Comparison of ENCODE assay signal across 10 mouse cellular contexts in the genomic region with DNA sequence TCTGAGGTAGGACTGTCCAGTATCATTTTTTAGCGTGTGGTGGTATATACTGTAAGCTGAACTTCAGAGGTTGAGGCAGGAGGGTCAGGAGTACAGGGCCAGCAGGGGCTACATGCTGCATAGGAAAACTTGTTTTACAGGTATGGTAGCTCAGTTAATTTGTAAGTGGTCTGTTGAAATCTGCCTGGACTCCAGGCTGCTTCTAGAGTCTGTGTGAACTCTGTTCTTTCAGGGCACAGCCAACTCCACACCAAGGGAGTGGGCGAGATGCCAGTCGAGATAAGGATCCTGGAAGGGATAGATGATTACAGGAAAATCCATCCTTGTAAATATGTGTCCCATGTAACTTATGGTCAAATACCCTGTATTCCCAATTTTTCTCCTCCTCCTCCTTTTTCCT. TPM values are rescaled to one million over a fixed set of nuclear protein-coding genes. Genes with fewer than 3 reads are reported as not detected.
DNase-seq lines count a peak whose midpoint lies in the region; ATAC-seq and TF ChIP-seq lines count a peak whose summit lies in the region.
"Had no signal": no experiment of that assay in that cellular context is flagged by ENCODE, and none has a peak within 500 bp of the region (broad histone marks: within the 10 kb centered on the region; RNA-seq: fewer than 3 reads in every experiment).

No protein-coding gene starts in this region.

- 51% methylated on average over 3 of the region's 3 CpGs for WGBS in liver, embryonic 14.5 days (ENCODE audit: insufficient replicate concordance)
- WGBS in liver, embryonic 12.5 days (ENCODE audit: insufficient replicate concordance) = 60% methylated on average over 3 of the region's 3 CpGs
- 54% methylated on average over 3 of the region's 3 CpGs for WGBS in limb, embryonic 14.5 days
- WGBS in stomach, embryonic 15.5 days = 44% methylated on average over 3 of the region's 3 CpGs

- TF ChIP-seq EP300 in liver, embryonic 14.5 days (IDR thresholded peaks at IDR 0.05; ENCODE audit: low read depth) = no peak

- TF ChIP-seq POLR2A in limb, embryonic 14.5 days (IDR thresholded peaks at IDR 0.05; ENCODE audit: borderline replicate concordance, extremely low read depth, insufficient read depth, insufficient read length) = no peak

- H3K27me3 ChIP-seq in liver, embryonic 14.5 days (ENCODE audit: control insufficient read depth, insufficient read depth, low read length) = no peaks in the 10 kb centered on the region
- H3K27me3 ChIP-seq in liver, embryonic 12.5 days (replicated peaks) = no peaks in the 10 kb centered on the region
- no peaks in the 10 kb centered on the region for H3K27me3 ChIP-seq in limb, embryonic 14.5 days (ENCODE audit: control insufficient read depth, insufficient read depth, low read length)
- H3K27me3 ChIP-seq in stomach, embryonic 15.5 days (replicated peaks) = no peaks in the 10 kb centered on the region

- no peak overlapping the region for H3K9ac ChIP-seq in liver, embryonic 14.5 days (replicated peaks)
- no peak overlapping the region for H3K9ac ChIP-seq in liver, embryonic 12.5 days
- H3K9ac ChIP-seq in limb, embryonic 14.5 days (ENCODE audit: low read depth, low read length, severe bottlenecking) = no peak overlapping the region
- H3K9ac ChIP-seq in stomach, embryonic 15.5 days = no peak overlapping the region

- TF ChIP-seq CTCF in liver, embryonic 14.5 days (IDR thresholded peaks at IDR 0.05; ENCODE audit: low read depth) = no peak

- H3K27ac ChIP-seq in liver, embryonic 14.5 days = no peak overlapping the region
- no peak overlapping the region for H3K27ac ChIP-seq in liver, embryonic 12.5 days
- no peak overlapping the region for H3K27ac ChIP-seq in limb, embryonic 14.5 days (replicated peaks; ENCODE audit: low read depth, low read length)
- peak overlapping the region; percentile 57; the same call in 1 of the 2 replicates for H3K27ac ChIP-seq in stomach, embryonic 15.5 days

- peaks cover 0 to 11% of the 10 kb centered on the region in 2 experiments; a peak in 1 of 4 replicates for H3K4me1 ChIP-seq in liver, embryonic 14.5 days (replicated peaks; ENCODE audit: control insufficient read depth in 2 of 2, insufficient read depth in 2 of 2, low read length in 1 of 2)
- no peaks in the 10 kb centered on the region for H3K4me1 ChIP-seq in liver, embryonic 12.5 days
- H3K4me1 ChIP-seq in limb, embryonic 14.5 days (ENCODE audit: control insufficient read depth, insufficient read depth, low read length) = peaks cover 27% of the 10 kb centered on the region
- H3K4me1 ChIP-seq in stomach, embryonic 15.5 days = peaks cover 17% of the 10 kb centered on the region; the same call in 1 of the 2 replicates

- H3K4me3 ChIP-seq in liver, embryonic 14.5 days (ENCODE audit: insufficient read depth in 1 of 2, low read depth in 2 of 2, low read length in 2 of 2) = no peak overlapping the region
- no peak overlapping the region for H3K4me3 ChIP-seq in liver, embryonic 12.5 days
- H3K4me3 ChIP-seq in limb, embryonic 14.5 days (replicated peaks; ENCODE audit: low read length) = no peak overlapping the region
- H3K4me3 ChIP-seq in stomach, embryonic 15.5 days (replicated peaks) = no peak overlapping the region

- DNase-seq in liver, embryonic 14.5 days (ENCODE audit: low read depth in 3 of 3, low spot score in 3 of 3) = no peak
- DNase-seq in kidney, adult 11 months = peak; percentile 37
- DNase-seq in limb, embryonic 14.5 days (ENCODE audit: low spot score) = peak; percentile 33
- no peak for DNase-seq in layer of hippocampus, postnatal 10 days (ENCODE audit: low spot score in 2 of 2)
- DNase-seq in ovary, postnatal 36 days (ENCODE audit: low spot score) = no peak
- DNase-seq in heart, adult 11 months = no peak
- DNase-seq: heart, postnatal 4 days; thymus, adult 2 months had no signal

- H3K9me3 ChIP-seq in liver, embryonic 14.5 days (ENCODE audit: control insufficient read depth, low read length) = no peaks in the 10 kb centered on the region; the same call in 1 of the 2 replicates
- H3K9me3 ChIP-seq in liver, embryonic 12.5 days (replicated peaks) = no peaks in the 10 kb centered on the region
- H3K9me3 ChIP-seq in limb, embryonic 14.5 days (ENCODE audit: control insufficient read depth, low read length) = no peaks in the 10 kb centered on the region
- H3K9me3 ChIP-seq in stomach, embryonic 15.5 days = no peaks in the 10 kb centered on the region

- peak overlapping the region; percentile 55 for H3K4me2 ChIP-seq in liver, embryonic 14.5 days (ENCODE audit: low read depth)
- no peak overlapping the region for H3K4me2 ChIP-seq in liver, embryonic 12.5 days
- H3K4me2 ChIP-seq in limb, embryonic 14.5 days (replicated peaks; ENCODE audit: low read depth, low read length, severe bottlenecking) = peak overlapping the region; percentile 5; the same call in 1 of the 2 replicates
- peak overlapping the region; percentile 76 for H3K4me2 ChIP-seq in stomach, embryonic 15.5 days

- H3K36me3 ChIP-seq in liver, embryonic 14.5 days (replicated peaks; ENCODE audit: control insufficient read depth, insufficient read depth, low read depth) = no peaks in the 10 kb centered on the region
- no peaks in the 10 kb centered on the region for H3K36me3 ChIP-seq in liver, embryonic 12.5 days
- H3K36me3 ChIP-seq in limb, embryonic 14.5 days (ENCODE audit: control insufficient read depth, insufficient read depth, low read length) = no peaks in the 10 kb centered on the region
- no peaks in the 10 kb centered on the region for H3K36me3 ChIP-seq in stomach, embryonic 15.5 days

- no peak for ATAC-seq in liver, embryonic 14.5 days (ENCODE audit: insufficient read depth)
- no peak for ATAC-seq in liver, embryonic 12.5 days
- no peak for ATAC-seq in limb, embryonic 14.5 days (ENCODE audit: low FRiP score, low read depth)
- ATAC-seq in stomach, embryonic 15.5 days (ENCODE audit: insufficient read depth, low FRiP score, low read depth) = peak; percentile 69

RNA-seq across cellular contexts. Expression of gene Mgst1, which starts 3.3 kb away (rescaled TPM):
- polyA plus RNA-seq in liver, embryonic 14.5 days (2012; rRNA removed) = 84.8 and 111 TPM in 2 replicates
- 291 and 292 TPM in 2 replicates for polyA plus RNA-seq in liver, embryonic 14.5 days (2014; fragmentation: Nextera tagmentation; extraction: Ambion mirVana)
- polyA plus RNA-seq in liver, embryonic 12.5 days (2016; fragmentation: Nextera tagmentation; extraction: Ambion mirVana) = 52.4 and 56.3 TPM in 2 replicates
- 123 and 136 TPM in 2 replicates for polyA plus RNA-seq in limb, embryonic 14.5 days (2012; rRNA removed)
- 253 and 312 TPM in 2 replicates for polyA plus RNA-seq in limb, embryonic 14.5 days (2014; fragmentation: Nextera tagmentation; extraction: Ambion mirVana)
- 327 and 388 TPM in 2 replicates for polyA plus RNA-seq in stomach, embryonic 15.5 days (2015; fragmentation: Nextera tagmentation; extraction: Ambion mirVana)
- total RNA-seq in layer of hippocampus, postnatal 10 days (2021) = 10 to 100 TPM; 10.1 to 12.7 TPM

Comparison
In these comparisons a context has a peak if more than half of its experiments do, and no peak if none do; other contexts are left out.
1. DNase-seq: peak in kidney, adult 11 months (single experiment) and limb, embryonic 14.5 days (single experiment); none in liver, embryonic 14.5 days (0 of 3), layer of hippocampus, postnatal 10 days (0 of 2), ovary, postnatal 36 days (single experiment) and heart, adult 11 months (single experiment).